Mouse (Mus musculus) forebrain, embryonic 15.5 days (tissue): Measurements from ENCODE around the gene Prkn. TPM values are rescaled to one million over a fixed set of nuclear protein-coding genes. Genes with fewer than 3 reads are reported as not detected.
A peak's percentile ranks its signal among the peaks of the same experiment; 100 is the strongest.

Experiments used
- ATAC-seq: fragments of 200-750 bp; cut with Nextera tagmentation; replicated peaks from 2 replicates; pipeline ENCODE4 v1.8.0; 2017; ENCODE audit warnings: mild to moderate bottlenecking, moderate TSS enrichment, moderate library complexity
- H3K27ac ChIP-seq: fragments of 300-500 bp; sonication (generic); replicated peaks from 2 replicates; pipeline ENCODE4 v1.5.1; 2015; ENCODE audit warnings: mild to moderate bottlenecking, inconsistent platforms
- H3K27me3 ChIP-seq: fragments of 300-500 bp; sonication (generic); 2 replicates; pipeline ENCODE4 v1.6.1; 2015; ENCODE audit warnings: inconsistent platforms
- H3K36me3 ChIP-seq: fragments of 300-500 bp; sonication (generic); 2 replicates; pipeline ENCODE4 v1.6.1; 2015; ENCODE audit warnings: mild to moderate bottlenecking, inconsistent platforms
- H3K4me1 ChIP-seq: fragments of 300-500 bp; sonication (generic); 2 replicates; pipeline ENCODE4 v1.6.1; 2015; ENCODE audit warnings: inconsistent platforms
- H3K4me2 ChIP-seq: fragments of 300-500 bp; sonication (generic); replicated peaks from 2 replicates; pipeline ENCODE4 v1.6.1; 2015; ENCODE audit warnings: mild to moderate bottlenecking, inconsistent platforms
- H3K4me3 ChIP-seq: fragments of 300-500 bp; sonication (generic); 2 replicates; pipeline ENCODE4 v1.5.1; 2015; ENCODE audit warnings: mild to moderate bottlenecking, inconsistent platforms
- H3K9ac ChIP-seq: fragments of 300-500 bp; sonication (generic); replicated peaks from 2 replicates; pipeline ENCODE4 v1.6.1; 2015; ENCODE audit warnings: mild to moderate bottlenecking, inconsistent platforms
- H3K9me3 ChIP-seq: fragments of 300-500 bp; sonication (generic); 2 replicates; pipeline ENCODE4 v1.6.1; 2016; ENCODE audit warnings: inconsistent platforms
- WGBS: fragments of 180-500 bp; shearing (Covaris S2); methylation state at CpG from one replicate; pipeline ENCODE4 v1.1.7; 2015; ENCODE audit warnings: mixed read lengths; 5-methylcytosine and 5-hydroxymethylcytosine counted together
- polyA plus RNA-seq: library from polyadenylated mRNA; unstranded; fragments of >200 nt; fragmentation: Nextera tagmentation; extraction: Ambion mirVana; gene quantifications from 2 replicates; pipeline ENCODE4 v1.2.1, GENCODE M21; 2015

The Prkn gene
- polyA plus RNA-seq, 1 experiment from 2014 or later: 3.6 TPM

GRCm38 (mm10) chr17:11931641-11932040 is 1091.5 kb downstream of the Prkn start:
- Histone ChIP-seq H3K4me1 (peaks cover 9% of the 10 kb centered on the region), H3K4me2 (no peak overlapping the region), H3K36me3 (no peaks in the 10 kb centered on the region), H3K27ac (no peak overlapping the region), H3K27me3 (no peaks in the 10 kb centered on the region), H3K4me3 (no peak overlapping the region), H3K9ac (no peak overlapping the region), H3K9me3 (no peaks in the 10 kb centered on the region)
- no peak for ATAC-seq
- 91% methylated on average over 4 of the region's 4 CpGs for WGBS

GRCm38 (mm10) chr17:11933737-11934136 is 1093.6 kb downstream of the Prkn start:
- Histone ChIP-seq H3K4me1 (no peaks in the 10 kb centered on the region), H3K36me3 (no peaks in the 10 kb centered on the region), H3K9ac (no peak overlapping the region), H3K4me2 (no peak overlapping the region), H3K27ac (no peak overlapping the region), H3K9me3 (no peaks in the 10 kb centered on the region), H3K4me3 (no peak overlapping the region), H3K27me3 (no peaks in the 10 kb centered on the region)
- ATAC-seq: no peak
- 36% methylated on average over 5 of the region's 5 CpGs for WGBS

DNA sequence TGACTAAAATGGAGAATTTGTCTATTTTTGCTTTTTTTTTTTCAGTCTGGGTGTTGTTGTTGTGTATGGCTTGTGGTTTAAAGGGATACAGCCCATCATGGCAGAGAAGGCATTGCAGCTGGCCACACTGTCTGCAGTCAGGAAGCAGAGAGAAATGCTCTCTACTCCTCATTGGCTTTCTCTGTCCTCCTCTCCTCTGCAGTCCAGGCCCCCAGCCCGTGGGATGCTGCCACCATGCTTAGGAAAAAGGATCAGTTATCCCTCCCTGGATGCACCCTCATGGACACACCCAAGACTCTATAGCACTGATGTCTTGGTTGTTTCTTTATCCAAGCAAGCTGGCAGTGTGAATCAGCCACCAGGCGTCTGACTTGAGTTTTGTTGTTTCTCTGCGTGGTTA is 1107.3 kb downstream of the Prkn start:
- H3K9ac ChIP-seq: no peak overlapping the region
- no peaks in the 10 kb centered on the region for H3K27me3 ChIP-seq
- H3K36me3 ChIP-seq: no peaks in the 10 kb centered on the region
- ATAC-seq: no peak
- H3K4me2 ChIP-seq: no peak overlapping the region
- no peak overlapping the region for H3K27ac ChIP-seq
- 88% methylated on average over 3 of the region's 3 CpGs for WGBS
- peaks cover 11% of the 10 kb centered on the region; the same call in 1 of the 2 replicates for H3K4me1 ChIP-seq
- H3K9me3 ChIP-seq: no peaks in the 10 kb centered on the region
- no peak overlapping the region for H3K4me3 ChIP-seq

- WGBS: 47% methylated on average over 10 of the region's 10 CpGs
- no peak for ATAC-seq
- peaks cover 11% of the 10 kb centered on the region; the same call in 1 of the 2 replicates for H3K4me1 ChIP-seq
- H3K4me2 ChIP-seq: no peak overlapping the region
- no peak overlapping the region for H3K4me3 ChIP-seq
- H3K27me3 ChIP-seq: no peaks in the 10 kb centered on the region
- H3K36me3 ChIP-seq: no peaks in the 10 kb centered on the region
- no peak overlapping the region for H3K9ac ChIP-seq
- 0 out of 2 replicates have a peak overlapping the region, but pooled peaks have one; percentile 4 for H3K27ac ChIP-seq
- no peaks in the 10 kb centered on the region for H3K9me3 ChIP-seq
Observed at GRCm38 (mm10) chr17:11949551-11950197, 1109.5 kb downstream of the Prkn start.

DNA sequence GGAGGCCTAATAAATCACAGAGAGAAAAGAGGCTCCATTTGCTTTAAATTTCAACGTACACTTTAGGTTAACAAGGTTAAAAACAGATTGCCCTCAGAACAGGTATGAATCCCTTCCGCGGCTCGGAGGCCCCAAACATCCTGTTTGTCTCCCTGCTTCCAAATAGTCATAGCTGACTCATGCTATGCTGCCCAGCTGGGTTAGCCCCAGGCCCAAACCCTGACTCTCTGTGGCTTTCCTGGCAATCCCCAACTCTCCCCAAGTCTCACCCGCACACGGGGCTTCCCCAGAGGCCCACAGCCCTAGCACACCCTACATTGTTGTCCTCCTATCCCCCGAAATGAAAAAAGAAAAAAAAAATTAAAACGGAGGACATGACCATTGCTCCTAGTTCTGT is 1110.0 kb downstream of the Prkn start:
- no peaks in the 10 kb centered on the region for H3K36me3 ChIP-seq
- H3K27ac ChIP-seq: no peak overlapping the region
- WGBS: 80% methylated on average over 8 of the region's 8 CpGs
- no peak for ATAC-seq
- no peak overlapping the region for H3K4me3 ChIP-seq
- peaks cover 11% of the 10 kb centered on the region; the same call in 1 of the 2 replicates for H3K4me1 ChIP-seq
- no peak overlapping the region for H3K4me2 ChIP-seq
- no peak overlapping the region for H3K9ac ChIP-seq
- no peaks in the 10 kb centered on the region for H3K27me3 ChIP-seq
- no peaks in the 10 kb centered on the region for H3K9me3 ChIP-seq

- no peak for ATAC-seq
- H3K9ac ChIP-seq: no peak overlapping the region
- 81% methylated on average over 6 of the region's 6 CpGs for WGBS
Observed at GRCm38 (mm10) chr17:11955317-11955716, 1115.1 kb downstream of the Prkn start.

DNA sequence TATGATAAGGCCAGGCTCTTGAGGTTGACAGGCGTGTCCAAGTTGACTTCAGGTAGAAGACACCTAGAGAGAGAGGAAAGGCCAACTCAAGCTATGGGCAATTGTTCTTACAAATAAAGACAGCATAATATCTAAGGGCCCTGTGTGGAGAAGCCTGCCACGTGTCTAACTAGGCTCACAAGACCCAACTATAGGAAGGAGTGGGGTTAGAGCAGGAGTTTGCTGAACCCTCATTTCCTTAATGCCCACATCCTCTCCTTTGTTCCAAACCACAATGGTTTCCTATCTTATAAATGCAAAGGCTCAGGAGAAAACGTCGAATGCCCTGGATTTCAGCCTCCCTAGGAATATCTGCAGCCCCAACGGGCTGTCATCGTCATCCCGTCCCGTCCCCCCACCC is 1120.3 kb downstream of the Prkn start:
- ATAC-seq: no peak
- H3K27me3 ChIP-seq: no peaks in the 10 kb centered on the region
- H3K9ac ChIP-seq: no peak overlapping the region
- no peak overlapping the region for H3K4me3 ChIP-seq
- peaks cover 6% of the 10 kb centered on the region; the same call in 1 of the 2 replicates for H3K4me1 ChIP-seq
- H3K4me2 ChIP-seq: no peak overlapping the region
- no peak overlapping the region for H3K27ac ChIP-seq
- no peaks in the 10 kb centered on the region for H3K9me3 ChIP-seq
- H3K36me3 ChIP-seq: no peaks in the 10 kb centered on the region
- 82% methylated on average over 8 of the region's 8 CpGs for WGBS

More at GRCm38 (mm10) chr17:11955317-11955716, 1115.1 kb downstream of the Prkn start:
- Histone ChIP-seq H3K27me3 (no peaks in the 10 kb centered on the region), H3K9me3 (no peaks in the 10 kb centered on the region), H3K4me3 (no peak overlapping the region), H3K36me3 (no peaks in the 10 kb centered on the region), H3K4me1 (peaks cover 3% of the 10 kb centered on the region; the same call in 1 of the 2 replicates), H3K4me2 (no peak overlapping the region), H3K27ac (no peak overlapping the region)

DNA sequence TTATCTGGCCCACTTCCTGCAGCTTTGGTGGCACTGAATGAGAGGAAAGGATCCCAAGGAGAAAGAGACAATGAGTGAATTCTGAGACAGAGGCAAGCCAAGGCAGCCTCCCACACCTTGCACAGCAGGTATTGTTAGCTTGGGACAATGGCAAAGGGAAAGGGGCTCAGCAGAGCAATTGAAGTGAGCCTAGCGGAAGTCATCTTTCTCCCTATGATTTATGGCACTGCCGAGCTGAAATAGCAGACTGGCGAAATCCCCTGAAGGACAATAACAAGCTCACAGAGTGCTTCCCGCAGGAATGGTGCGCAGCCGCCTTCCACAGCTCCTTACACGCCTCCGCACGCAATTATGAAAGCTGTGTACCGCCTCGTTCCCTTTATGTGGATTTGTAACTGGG is 1122.6 kb downstream of the Prkn start:
- no peaks in the 10 kb centered on the region for H3K27me3 ChIP-seq
- H3K4me3 ChIP-seq: no peak overlapping the region
- WGBS: 28% methylated on average over 11 of the region's 11 CpGs
- H3K4me1 ChIP-seq: peaks cover 6% of the 10 kb centered on the region; the same call in 1 of the 2 replicates
- peak overlapping the region; percentile 20 for H3K4me2 ChIP-seq
- peak overlapping the region; percentile 42; the same call in 1 of the 2 replicates for H3K27ac ChIP-seq
- H3K36me3 ChIP-seq: no peaks in the 10 kb centered on the region
- H3K9me3 ChIP-seq: no peaks in the 10 kb centered on the region
- H3K9ac ChIP-seq: no peak overlapping the region
- no peak; the same call in 1 of the 2 replicates for ATAC-seq

DNA sequence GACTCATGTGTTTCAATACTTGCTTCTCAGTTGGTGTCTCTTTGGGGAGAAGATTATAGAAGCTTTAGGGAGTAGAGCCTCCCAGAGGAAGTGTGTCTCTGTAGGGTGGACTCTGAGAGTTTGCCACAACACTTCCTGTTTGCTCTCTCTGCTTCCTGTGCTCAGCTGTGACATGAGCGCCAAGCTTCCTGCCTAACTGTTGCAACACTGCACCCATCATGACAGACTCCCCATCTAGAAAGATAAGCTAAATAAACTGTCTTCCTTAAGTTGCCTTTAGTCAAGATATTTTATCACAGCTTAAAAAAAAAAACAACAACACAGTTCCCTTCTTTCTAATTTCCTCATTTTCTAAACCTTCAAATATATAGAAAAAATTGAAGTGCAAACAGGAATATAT is 1130.0 kb downstream of the Prkn start:
- no peak for ATAC-seq

GRCm38 (mm10) chr17:11972550-11972949 is 1132.4 kb downstream of the Prkn start:
- no peak overlapping the region for H3K4me3 ChIP-seq
- no peaks in the 10 kb centered on the region for H3K9me3 ChIP-seq
- ATAC-seq: no peak
- H3K36me3 ChIP-seq: no peaks in the 10 kb centered on the region
- H3K27me3 ChIP-seq: no peaks in the 10 kb centered on the region
- H3K27ac ChIP-seq: peak overlapping the region; percentile 73; the same call in 1 of the 2 replicates
- peak overlapping the region; percentile 24; the same call in 1 of the 2 replicates for H3K4me2 ChIP-seq
- WGBS: 4% methylated on average over 9 of the region's 9 CpGs
- H3K9ac ChIP-seq: no peak overlapping the region
- H3K4me1 ChIP-seq: peaks cover 17% of the 10 kb centered on the region

More for the DNA sequence above, 1130.0 kb downstream of the Prkn start:
- H3K36me3 ChIP-seq: no peaks in the 10 kb centered on the region
- H3K9me3 ChIP-seq: no peaks in the 10 kb centered on the region
- no peak overlapping the region for H3K9ac ChIP-seq
- H3K4me1 ChIP-seq: peaks cover 16% of the 10 kb centered on the region
- H3K4me3 ChIP-seq: no peak overlapping the region
- 88% methylated on average over 1 of the region's 1 CpGs for WGBS
- no peak overlapping the region for H3K4me2 ChIP-seq
- no peaks in the 10 kb centered on the region for H3K27me3 ChIP-seq
- no peak overlapping the region for H3K27ac ChIP-seq

GRCm38 (mm10) chr17:11972969-11973787 is 1133.0 kb downstream of the Prkn start:
- peak overlapping the region; percentile 18 for H3K4me2 ChIP-seq
- H3K4me1 ChIP-seq: peaks cover 23% of the 10 kb centered on the region
- H3K36me3 ChIP-seq: no peaks in the 10 kb centered on the region
- no peak overlapping the region for H3K4me3 ChIP-seq
- H3K9ac ChIP-seq: no peak overlapping the region
- H3K27me3 ChIP-seq: no peaks in the 10 kb centered on the region
- no peaks in the 10 kb centered on the region for H3K9me3 ChIP-seq
- no peak for ATAC-seq
- WGBS: 36% methylated on average over 13 of the region's 13 CpGs
- H3K27ac ChIP-seq: no peak overlapping the region

GRCm38 (mm10) chr17:11975062-11975607 is 1135.0 kb downstream of the Prkn start:
- WGBS: 40% methylated on average over 7 of the region's 7 CpGs
- Histone ChIP-seq H3K27me3 (no peaks in the 10 kb centered on the region), H3K4me3 (no peak overlapping the region), H3K27ac (no peak overlapping the region), H3K36me3 (no peaks in the 10 kb centered on the region), H3K9me3 (no peaks in the 10 kb centered on the region), H3K4me2 (no peak overlapping the region), H3K4me1 (peaks cover 32% of the 10 kb centered on the region), H3K9ac (no peak overlapping the region)
- ATAC-seq: no peak; the same call in 1 of the 2 replicates
